Mouse (Mus musculus) myocyte (in vitro differentiated cells): ENCODE measurements around the gene Lefty1.

ENCODE experiments used
- CEBPB ChIP-seq: IDR thresholded peaks from 2 replicates; pipeline ENCODE4 v1.6.1; 2011; ENCODE audit warnings: mild to moderate bottlenecking, moderate library complexity; ENCODE audit not compliant: poor library complexity, insufficient read depth, severe bottlenecking
- E2F4 ChIP-seq: IDR thresholded peaks from one replicate; pipeline ENCODE4 v1.6.1; 2011; ENCODE audit warnings: mild to moderate bottlenecking, control low read depth, moderate library complexity; ENCODE audit not compliant: insufficient read depth
- MYOG ChIP-seq, 3 experiments: IDR thresholded peaks; one replicate each; pipeline ENCODE4 v1.6.1; 2011; ENCODE audit warnings: control low read depth in 2 of 3, low read depth in 2 of 3, mild to moderate bottlenecking in 2 of 3; ENCODE audit not compliant: insufficient read length in 2 of 3, control insufficient read depth in 1 of 3, insufficient read depth in 1 of 3
- POLR2A ChIP-seq: IDR thresholded peaks from one replicate; pipeline ENCODE4 v1.6.1; 2011; ENCODE audit warnings: low read depth, mild to moderate bottlenecking, control low read depth, moderate library complexity; ENCODE audit not compliant: insufficient read length

GRCm38 (mm10) chr1:180945001-180945980, 10.5 kb downstream of the Lefty1 start:
- no peak for TF ChIP-seq POLR2A
- TF ChIP-seq E2F4, result peak; percentile 43
- peak in 2 of 3 experiments; percentile 12 to 62 for TF ChIP-seq MYOG (IDR thresholded peaks at IDR 0.05; ENCODE audit: control insufficient read depth in 1 of 3, insufficient read depth in 1 of 3, insufficient read length in 2 of 3, low read depth in 2 of 3)
- TF ChIP-seq CEBPB, result no peak
